ENCODE assay signal across 8 mouse cellular contexts in the genomic region with DNA sequence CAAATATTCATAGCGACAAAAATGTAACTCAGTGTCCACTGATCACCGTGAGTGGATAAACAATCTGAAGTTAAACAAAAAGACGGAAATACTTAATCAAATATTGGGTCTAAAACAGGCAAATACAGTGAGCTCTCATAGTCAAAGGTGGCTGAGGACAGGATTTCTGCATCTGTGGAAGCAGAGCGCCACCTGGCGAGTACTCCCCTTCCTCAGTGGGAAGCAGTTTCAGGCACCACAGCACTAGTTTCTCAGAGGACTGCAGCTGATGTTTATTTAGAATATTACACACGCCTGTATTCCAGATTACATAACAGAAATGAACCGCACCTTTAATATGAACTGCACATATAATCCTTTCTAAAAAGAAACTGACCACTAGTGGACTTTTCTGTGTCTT. TPM values are rescaled to one million over a fixed set of nuclear protein-coding genes. Genes with fewer than 3 reads are reported as not detected.
A peak's percentile ranks its signal among the peaks of the same experiment; 100 is the strongest.
DNase-seq lines count a peak whose midpoint lies in the region; ATAC-seq lines count a peak whose summit lies in the region.

No protein-coding gene starts in this region.

- no peaks in the 10 kb centered on the region for H3K4me1 ChIP-seq in heart, embryonic 10.5 days
- no peaks in the 10 kb centered on the region for H3K4me1 ChIP-seq in neural tube, embryonic 15.5 days

- H3K36me3 ChIP-seq in heart, embryonic 10.5 days, result peaks cover 74% of the 10 kb centered on the region
- peaks cover 27% of the 10 kb centered on the region for H3K36me3 ChIP-seq in neural tube, embryonic 15.5 days

- no peak overlapping the region for H3K27ac ChIP-seq in heart, embryonic 10.5 days
- no peak overlapping the region for H3K27ac ChIP-seq in neural tube, embryonic 15.5 days (replicated peaks)

- peak; percentile 85 for DNase-seq in heart, adult 11 months
- DNase-seq in heart, embryonic 10.5 days (ENCODE audit: low spot score), result no peak
- DNase-seq in 3T3-L1 (ENCODE audit: low read depth, low spot score) (peak; percentile 91), ZHBTc4 (ENCODE audit: low read depth, low spot score) (peak; percentile 55)
- DNase-seq in gastrocnemius, postnatal 14 days, result peak; percentile 74
- DNase-seq in left cerebral cortex, postnatal 36 days (ENCODE audit: low spot score in 2 of 2), result peak; percentile 32 to 43

- 75% methylated on average over 7 of the region's 7 CpGs for WGBS in heart, embryonic 10.5 days
- 81% methylated on average over 7 of the region's 7 CpGs for WGBS in neural tube, embryonic 15.5 days

- peak; percentile 66; the same call in 1 of the 2 replicates for ATAC-seq in neural tube, embryonic 15.5 days (ENCODE audit: low FRiP score)
- ATAC-seq in inflammation-experienced regulatory T-cells, adult 6 months, result no peak

- no peak overlapping the region for H3K4me3 ChIP-seq in heart, embryonic 10.5 days
- no peak overlapping the region for H3K4me3 ChIP-seq in neural tube, embryonic 15.5 days (replicated peaks)

- no peak overlapping the region for H3K9ac ChIP-seq in neural tube, embryonic 15.5 days (replicated peaks)

- H3K9me3 ChIP-seq in heart, embryonic 10.5 days, result no peaks in the 10 kb centered on the region
- no peaks in the 10 kb centered on the region for H3K9me3 ChIP-seq in neural tube, embryonic 15.5 days (replicated peaks)

- no peaks in the 10 kb centered on the region for H3K27me3 ChIP-seq in heart, embryonic 10.5 days (ENCODE audit: insufficient read depth, poor library complexity, severe bottlenecking)
- H3K27me3 ChIP-seq in neural tube, embryonic 15.5 days (replicated peaks), result no peaks in the 10 kb centered on the region

- intact Hi-C loops in gastrocnemius, postnatal 14 days (cut with DNase I; ENCODE audit: low total_unique reads), result loop anchor here (5.0 to 10.0 kb wide), 3 partner anchors 100 to 342 kb away; a partner anchor contains a TSS
- intact Hi-C loops in left cerebral cortex, postnatal 36 days (cut with DNase I), result loop anchor here (5.0 kb wide), 1 partner anchor 342 kb away; no protein-coding TSS in a partner anchor

- no peak overlapping the region for H3K4me2 ChIP-seq in neural tube, embryonic 15.5 days

RNA-seq across cellular contexts. Expression of a gene that starts 20.3 kb away (rescaled TPM):
- 7.0 and 7.1 TPM in 2 replicates for polyA plus RNA-seq in heart, embryonic 10.5 days (2016; fragmentation: Nextera tagmentation; extraction: Ambion mirVana)
- total RNA-seq in gastrocnemius, postnatal 14 days (2021), result 1 to 10 TPM; 1.1 to 1.2 TPM
- 1 to 10 TPM; 1.8 to 2.9 TPM for total RNA-seq in left cerebral cortex, postnatal 36 days (2021)
- polyA plus RNA-seq in neural tube, embryonic 15.5 days (2015; fragmentation: Nextera tagmentation; extraction: Ambion mirVana), result 2.1 and 2.8 TPM in 2 replicates
- 1 to 10 TPM; 5.0 to 5.8 (median 5.8) TPM for polyA plus RNA-seq in inflammation-experienced regulatory T-cells, adult 6 months (2017; shearing (Covaris generic))
